In the genomic region with DNA sequence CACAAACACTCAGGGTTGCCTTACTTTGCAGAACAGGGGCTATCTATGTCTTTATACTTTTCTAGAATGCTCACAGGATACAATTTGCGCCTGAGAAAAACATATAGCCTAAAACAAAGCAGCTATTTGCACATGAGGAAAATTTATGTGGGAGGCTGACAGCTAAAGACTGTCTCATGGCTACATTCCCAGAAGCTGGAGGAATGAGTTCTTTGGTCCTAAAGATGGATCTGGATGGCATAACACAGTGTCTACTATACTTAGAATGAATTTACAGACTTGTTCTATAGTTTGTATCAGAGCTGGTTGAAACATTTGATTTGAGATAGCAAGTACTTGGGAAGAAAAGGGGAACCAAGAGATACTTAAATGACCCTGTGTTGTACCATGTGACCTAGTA, we compare ENCODE assay signal across 20 mouse cellular contexts.
DNase-seq lines count a peak whose midpoint lies in the region; ATAC-seq and TF ChIP-seq lines count a peak whose summit lies in the region.
"Had no signal": no experiment of that assay in that cellular context is flagged by ENCODE, and none has a peak within 500 bp of the region (broad histone marks: within the 10 kb centered on the region; RNA-seq: fewer than 3 reads in every experiment).

No protein-coding gene starts in this region.

- H3K27ac ChIP-seq in forebrain, postnatal 0 days (ENCODE audit: low read depth, low read length): no peak overlapping the region
- no peak overlapping the region for H3K27ac ChIP-seq in forebrain, embryonic 12.5 days
- H3K27ac ChIP-seq in left cerebral cortex, adult 2 months: no peak overlapping the region
- H3K27ac ChIP-seq: embryonic facial prominence, embryonic 12.5 days; hindbrain, embryonic 10.5 days; hindbrain, embryonic 14.5 days had no signal

- H3K36me3 ChIP-seq in forebrain, postnatal 0 days (ENCODE audit: insufficient read depth): no peaks in the 10 kb centered on the region
- H3K36me3 ChIP-seq in forebrain, embryonic 12.5 days (replicated peaks): no peaks in the 10 kb centered on the region
- H3K36me3 ChIP-seq: embryonic facial prominence, embryonic 12.5 days; G1E; heart, embryonic 12.5 days; hindbrain, embryonic 10.5 days had no signal

- H3K4me1 ChIP-seq in forebrain, postnatal 0 days (ENCODE audit: insufficient read depth): no peaks in the 10 kb centered on the region
- no peaks in the 10 kb centered on the region for H3K4me1 ChIP-seq in forebrain, embryonic 12.5 days
- H3K4me1 ChIP-seq: embryonic facial prominence, embryonic 12.5 days; heart, embryonic 12.5 days; hindbrain, embryonic 10.5 days had no signal

- TF ChIP-seq CTCF in forebrain, postnatal 0 days (IDR thresholded peaks at IDR 0.05; ENCODE audit: low read depth): no peak
- no peak for TF ChIP-seq CTCF in left cerebral cortex, adult 2 months (IDR thresholded peaks at IDR 0.05)

- H3K9ac ChIP-seq in forebrain, postnatal 0 days: no peak overlapping the region
- no peak overlapping the region for H3K9ac ChIP-seq in forebrain, embryonic 12.5 days
- H3K9ac ChIP-seq: embryonic facial prominence, embryonic 12.5 days; heart, embryonic 12.5 days; hindbrain, embryonic 14.5 days had no signal

- intact Hi-C loops in left cerebral cortex, postnatal 14 days (cut with DNase I): no loop called here
- intact Hi-C loops in left cerebral cortex, adult 2 months (cut with DNase I): no loop called here

- ATAC-seq in forebrain, postnatal 0 days: no peak
- no peak for ATAC-seq in forebrain, embryonic 12.5 days (ENCODE audit: low FRiP score)
- ATAC-seq: CD4-positive, CD25-positive, alpha-beta regulatory T cell, adult 4 months; forebrain, embryonic 16.5 days had no signal

- no peak overlapping the region for H3K4me3 ChIP-seq in forebrain, postnatal 0 days (ENCODE audit: low read depth, low read length)
- no peak overlapping the region for H3K4me3 ChIP-seq in forebrain, embryonic 12.5 days (replicated peaks)
- no peak overlapping the region for H3K4me3 ChIP-seq in left cerebral cortex, adult 2 months
- H3K4me3 ChIP-seq: embryonic facial prominence, embryonic 12.5 days; heart, embryonic 12.5 days; hindbrain, embryonic 10.5 days had no signal

- DNase-seq in forebrain, postnatal 0 days: peak; percentile 7
- peak; percentile 5 to 42 for DNase-seq in left cerebral cortex, postnatal 14 days (ENCODE audit: low spot score in 2 of 2)
- no peak for DNase-seq in left cerebral cortex, adult 2 months (ENCODE audit: extremely low spot score in 1 of 2, low spot score in 2 of 2)
- DNase-seq in right cerebral cortex, adult 18-20 months: peak; percentile 24
- DNase-seq in right cerebral cortex, postnatal 25 days: no peak
- no peak for DNase-seq in kidney, postnatal 25 days
- DNase-seq: adrenal gland, postnatal 10 days; B cell, adult 2 months; cerebellum, adult 11-12 months; cerebellum, adult 9-10 months; cerebellum, postnatal 25 days; gastrocnemius, postnatal 14 days had no signal

- 71% methylated on average over 1 of the region's 1 CpGs for WGBS in forebrain, postnatal 0 days
- WGBS in forebrain, embryonic 12.5 days: 87% methylated on average over 1 of the region's 1 CpGs

- H3K27me3 ChIP-seq in forebrain, postnatal 0 days (ENCODE audit: insufficient read depth, low read length): no peaks in the 10 kb centered on the region
- no peaks in the 10 kb centered on the region for H3K27me3 ChIP-seq in forebrain, embryonic 12.5 days
- H3K27me3 ChIP-seq: embryonic facial prominence, embryonic 12.5 days; heart, embryonic 12.5 days had no signal

- no peaks in the 10 kb centered on the region for H3K9me3 ChIP-seq in forebrain, postnatal 0 days (ENCODE audit: low read length)
- H3K9me3 ChIP-seq in forebrain, embryonic 12.5 days: no peaks in the 10 kb centered on the region
- H3K9me3 ChIP-seq: embryonic facial prominence, embryonic 12.5 days; G1E; heart, embryonic 12.5 days; hindbrain, embryonic 10.5 days had no signal

- H3K4me2 ChIP-seq in forebrain, postnatal 0 days (ENCODE audit: low read depth): no peak overlapping the region
- H3K4me2 ChIP-seq in forebrain, embryonic 12.5 days: no peak overlapping the region
- H3K4me2 ChIP-seq: embryonic facial prominence, embryonic 12.5 days; heart, embryonic 12.5 days; hindbrain, embryonic 14.5 days had no signal

Comparison
In these comparisons a context has a peak if more than half of its experiments do, and no peak if none do; other contexts are left out.
1. DNase-seq: peak in forebrain, postnatal 0 days (single experiment), left cerebral cortex, postnatal 14 days (2 of 2) and right cerebral cortex, adult 18-20 months (single experiment); none in left cerebral cortex, adult 2 months (0 of 2), right cerebral cortex, postnatal 25 days (single experiment) and kidney, postnatal 25 days (0 of 2).